Mouse (Mus musculus) olfactory bulb, adult 2 months (tissue): ENCODE results near the gene Cldn14. TPM values are rescaled to one million over a fixed set of nuclear protein-coding genes. Genes with fewer than 3 reads are reported as not detected.

Source experiments
- H3K27ac ChIP-seq: fragments of 200-500 bp; 2 replicates; pipeline ENCODE4 v1.5.1; 2012; ENCODE audit warnings: low read depth, low read length; ENCODE audit not compliant: insufficient read depth
- H3K4me1 ChIP-seq: fragments of 200-500 bp; 2 replicates; pipeline ENCODE4 v1.6.1; 2012; ENCODE audit warnings: low read length; ENCODE audit not compliant: control insufficient read depth, insufficient read depth
- H3K4me3 ChIP-seq: fragments of 200-500 bp; 2 replicates; pipeline ENCODE4 v1.5.1; 2012; ENCODE audit warnings: mild to moderate bottlenecking, low read depth, low read length, moderate library complexity; ENCODE audit not compliant: insufficient read depth
- CTCF ChIP-seq: fragments of 200-500 bp; IDR thresholded peaks from 2 replicates; pipeline ENCODE4 v1.5.1; 2012; ENCODE audit warnings: low read depth, mild to moderate bottlenecking, low read length, moderate library complexity; ENCODE audit not compliant: insufficient read depth
- POLR2A ChIP-seq: fragments of 200-500 bp; IDR thresholded peaks from 2 replicates; pipeline ENCODE4 v1.6.1; 2012; ENCODE audit warnings: mild to moderate bottlenecking, low read depth, low read length, moderate library complexity; ENCODE audit not compliant: insufficient read depth
- WGBS: fragments of 180-500 bp; shearing (Covaris S2); methylation state at CpG from one replicate; pipeline ENCODE4 v1.1.7; 2018; 5-methylcytosine and 5-hydroxymethylcytosine counted together
- polyA plus RNA-seq: library from polyadenylated mRNA; stranded (reverse); fragments of >200 nt; gene quantifications from 2 replicates; pipeline ENCODE4 v1.2.4, GENCODE M21; 2012; ENCODE audit warnings: low replicate concordance; ENCODE audit not compliant: missing spikeins, insufficient read depth, insufficient read length

The Cldn14 gene
- polyA plus RNA-seq, 1 experiment = not detected

- 98% methylated on average over 8 of the region's 8 CpGs for WGBS
- TF ChIP-seq CTCF (no peak), POLR2A (no peak)
- Histone ChIP-seq H3K27ac (no peak overlapping the region), H3K4me1 (peaks cover 3% of the 10 kb centered on the region; the same call in 1 of the 2 replicates), H3K4me3 (no peak overlapping the region)
Observed at GRCm38 (mm10) chr16:93967893-93968292, 40.7 kb downstream of the Cldn14 start.

GRCm38 (mm10) chr16:93962283-93962682 is 46.4 kb downstream of the Cldn14 start:
- TF ChIP-seq POLR2A = no peak
- no peak for TF ChIP-seq CTCF
- 73% methylated on average over 5 of the region's 5 CpGs for WGBS
- H3K4me1 ChIP-seq = peaks cover 3% of the 10 kb centered on the region; the same call in 1 of the 2 replicates
- H3K4me3 ChIP-seq = no peak overlapping the region
- no peak overlapping the region for H3K27ac ChIP-seq

- TF ChIP-seq CTCF (no peak), POLR2A (no peak)
- 91% methylated on average over 11 of the region's 11 CpGs for WGBS
- H3K4me1 ChIP-seq = peaks cover 3% of the 10 kb centered on the region; the same call in 1 of the 2 replicates
- no peak overlapping the region for H3K27ac ChIP-seq
- no peak overlapping the region for H3K4me3 ChIP-seq
Observed at GRCm38 (mm10) chr16:93961099-93961646, 47.5 kb downstream of the Cldn14 start.

GRCm38 (mm10) chr16:93960495-93960894 is 48.1 kb downstream of the Cldn14 start:
- WGBS = 90% methylated on average over 4 of the region's 4 CpGs
- H3K4me1 ChIP-seq = peaks cover 3% of the 10 kb centered on the region; the same call in 1 of the 2 replicates
- no peak overlapping the region for H3K4me3 ChIP-seq
- H3K27ac ChIP-seq = no peak overlapping the region
- TF ChIP-seq CTCF (no peak), POLR2A (no peak)

- Histone ChIP-seq H3K4me3 (no peak overlapping the region), H3K4me1 (no peaks in the 10 kb centered on the region), H3K27ac (no peak overlapping the region)
- WGBS = 87% methylated on average over 12 of the region's 12 CpGs
- no peak for TF ChIP-seq POLR2A
- no peak for TF ChIP-seq CTCF
Observed at GRCm38 (mm10) chr16:93957402-93957801, 51.2 kb downstream of the Cldn14 start.

- Histone ChIP-seq H3K4me1 (no peaks in the 10 kb centered on the region), H3K27ac (no peak overlapping the region)
Observed at GRCm38 (mm10) chr16:93956986-93957385, 51.7 kb downstream of the Cldn14 start.

GRCm38 (mm10) chr16:93947396-93947795 is 61.2 kb downstream of the Cldn14 start:
- no peaks in the 10 kb centered on the region for H3K4me1 ChIP-seq

More at GRCm38 (mm10) chr16:93956986-93957385, 51.7 kb downstream of the Cldn14 start:
- H3K4me3 ChIP-seq = no peak overlapping the region
- no peak for TF ChIP-seq CTCF
- TF ChIP-seq POLR2A = no peak
- WGBS = 90% methylated on average over 7 of the region's 7 CpGs

GRCm38 (mm10) chr16:93944301-93944700 is 64.3 kb downstream of the Cldn14 start:
- no peaks in the 10 kb centered on the region for H3K4me1 ChIP-seq
- TF ChIP-seq CTCF = no peak
- no peak for TF ChIP-seq POLR2A
- no peak overlapping the region for H3K27ac ChIP-seq
- WGBS = 92% methylated on average over 6 of the region's 6 CpGs
- H3K4me3 ChIP-seq = no peak overlapping the region

More at GRCm38 (mm10) chr16:93947396-93947795, 61.2 kb downstream of the Cldn14 start:
- TF ChIP-seq CTCF (no peak), POLR2A (no peak)
- H3K27ac ChIP-seq = no peak overlapping the region
- H3K4me3 ChIP-seq = no peak overlapping the region
- 90% methylated on average over 4 of the region's 4 CpGs for WGBS

GRCm38 (mm10) chr16:93942796-93943502 is 65.7 kb downstream of the Cldn14 start:
- H3K4me3 ChIP-seq = no peak overlapping the region
- TF ChIP-seq CTCF (no peak), POLR2A (no peak)
- H3K4me1 ChIP-seq = no peaks in the 10 kb centered on the region
- WGBS = 95% methylated on average over 10 of the region's 10 CpGs
- H3K27ac ChIP-seq = no peak overlapping the region
